Mouse (Mus musculus): ENCODE results near the gene Lpp. TPM values are rescaled to one million over a fixed set of nuclear protein-coding genes. Genes with fewer than 3 reads are reported as not detected.

Gene Lpp
- polyA plus RNA-seq, 1 experiment = not detected

DNA sequence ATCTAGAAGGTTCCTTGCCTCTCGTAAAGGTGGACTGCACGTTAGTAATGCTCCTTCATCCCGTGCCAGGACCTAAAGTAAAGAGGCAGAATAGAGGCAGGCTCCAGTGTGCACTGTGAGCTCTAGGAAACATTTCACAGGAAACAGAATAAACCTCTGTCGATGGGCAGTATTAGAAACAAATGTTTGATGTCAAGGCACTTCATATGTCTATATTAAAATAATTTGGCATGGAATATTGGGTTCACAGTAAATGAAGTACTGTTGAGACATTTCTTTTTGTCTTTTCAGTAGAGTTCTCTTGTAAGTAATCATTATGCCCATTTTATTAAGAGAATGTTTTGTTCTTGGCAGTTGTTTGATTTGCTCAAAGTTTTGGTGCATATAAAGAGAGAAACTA, 398.7 kb downstream of the Lpp start:
- Histone ChIP-seq H3K4me1 (ENCODE audit: control insufficient read depth, insufficient read depth, low read length) (no peaks in the 10 kb centered on the region), H3K27ac (ENCODE audit: insufficient read depth, low read depth, low read length) (no peak overlapping the region), H3K4me3 (ENCODE audit: insufficient read depth, low read depth, low read length) (no peak overlapping the region)
- TF ChIP-seq CTCF (IDR thresholded peaks at IDR 0.05; ENCODE audit: insufficient read depth, low read depth, low read length) = no peak
- no peak for TF ChIP-seq POLR2A (IDR thresholded peaks at IDR 0.05; ENCODE audit: insufficient read depth, low read depth, low read length)
- 94% methylated on average over 4 of the region's 4 CpGs for WGBS

DNA sequence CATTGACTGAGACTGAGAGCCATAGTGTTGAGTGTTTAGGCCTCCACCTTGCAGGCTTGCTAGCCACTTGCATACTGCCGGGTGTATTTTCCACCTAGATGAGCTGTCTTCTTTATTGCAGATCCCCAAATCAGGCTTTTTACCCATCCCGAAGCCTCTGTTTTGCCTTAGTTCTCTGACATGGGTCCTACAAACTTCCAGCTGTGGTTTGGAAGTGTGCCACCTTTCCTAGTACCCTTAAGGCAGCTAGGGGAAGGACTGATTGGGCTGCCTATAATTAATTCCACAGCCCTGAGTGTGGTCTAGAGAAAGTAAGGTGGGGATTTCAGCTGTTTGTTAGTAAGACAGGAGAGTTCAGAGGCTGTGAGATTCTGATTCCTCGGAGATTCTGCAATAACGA, 399.5 kb downstream of the Lpp start:
- WGBS = 75% methylated on average over 4 of the region's 4 CpGs
- TF ChIP-seq POLR2A (IDR thresholded peaks at IDR 0.05; ENCODE audit: insufficient read depth, low read depth, low read length) = no peak
- no peak for TF ChIP-seq CTCF (IDR thresholded peaks at IDR 0.05; ENCODE audit: insufficient read depth, low read depth, low read length)
- H3K27ac ChIP-seq (ENCODE audit: insufficient read depth, low read depth, low read length) = no peak overlapping the region

DNA sequence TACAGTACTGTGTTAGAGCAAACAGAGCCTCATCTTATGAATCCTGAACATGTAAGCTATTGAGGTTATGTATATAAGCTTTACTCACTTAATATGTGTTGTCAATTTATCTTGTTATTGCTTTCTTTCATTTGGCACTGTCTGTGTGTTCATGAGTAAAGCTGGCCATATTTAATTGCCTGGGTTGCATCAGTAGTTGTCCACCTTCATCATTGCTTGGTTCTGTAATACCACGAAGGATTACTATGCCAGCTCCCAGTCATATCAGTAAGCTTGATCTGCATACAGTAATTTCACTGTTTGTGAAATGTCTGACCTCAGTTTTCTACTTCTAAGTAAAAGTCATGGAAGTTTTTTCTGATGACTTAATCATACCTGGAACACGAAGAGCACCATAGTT, 401.4 kb downstream of the Lpp start:
- Histone ChIP-seq H3K4me3 (ENCODE audit: insufficient read depth, low read depth, low read length) (no peak overlapping the region), H3K4me1 (ENCODE audit: control insufficient read depth, insufficient read depth, low read length) (no peaks in the 10 kb centered on the region), H3K27ac (ENCODE audit: insufficient read depth, low read depth, low read length) (no peak overlapping the region)
- TF ChIP-seq CTCF (IDR thresholded peaks at IDR 0.05; ENCODE audit: insufficient read depth, low read depth, low read length) (no peak), POLR2A (IDR thresholded peaks at IDR 0.05; ENCODE audit: insufficient read depth, low read depth, low read length) (no peak)
- 88% methylated on average over 2 of the region's 2 CpGs for WGBS

More for the DNA sequence above, 399.5 kb downstream of the Lpp start:
- H3K4me3 ChIP-seq (ENCODE audit: insufficient read depth, low read depth, low read length) = no peak overlapping the region
- no peaks in the 10 kb centered on the region for H3K4me1 ChIP-seq (ENCODE audit: control insufficient read depth, insufficient read depth, low read length)

DNA sequence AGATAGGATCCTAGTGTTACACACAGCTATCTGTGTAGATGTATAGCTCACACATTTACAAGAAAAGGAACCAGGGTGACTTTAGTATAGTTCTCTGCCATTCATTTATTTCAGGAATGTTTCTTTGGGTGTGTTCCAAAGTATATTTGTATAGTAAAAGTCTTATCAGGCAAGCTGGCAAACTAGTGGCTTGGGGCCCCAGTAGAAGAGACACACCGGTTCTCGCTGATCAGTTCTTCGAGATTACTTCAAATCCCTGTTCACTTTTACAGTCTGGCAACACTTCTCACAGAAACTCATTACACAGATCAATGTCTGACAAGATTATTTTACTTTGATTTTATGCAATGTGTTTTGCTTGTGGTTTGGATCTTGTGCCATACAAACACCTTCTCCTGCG, 408.0 kb downstream of the Lpp start:
- 94% methylated on average over 4 of the region's 4 CpGs for WGBS
- TF ChIP-seq CTCF (IDR thresholded peaks at IDR 0.05; ENCODE audit: insufficient read depth, low read depth, low read length) = no peak
- TF ChIP-seq POLR2A (IDR thresholded peaks at IDR 0.05; ENCODE audit: insufficient read depth, low read depth, low read length) = no peak
- no peaks in the 10 kb centered on the region for H3K4me1 ChIP-seq (ENCODE audit: control insufficient read depth, insufficient read depth, low read length)
- H3K4me3 ChIP-seq (ENCODE audit: insufficient read depth, low read depth, low read length) = no peak overlapping the region
- no peak overlapping the region for H3K27ac ChIP-seq (ENCODE audit: insufficient read depth, low read depth, low read length)

DNA sequence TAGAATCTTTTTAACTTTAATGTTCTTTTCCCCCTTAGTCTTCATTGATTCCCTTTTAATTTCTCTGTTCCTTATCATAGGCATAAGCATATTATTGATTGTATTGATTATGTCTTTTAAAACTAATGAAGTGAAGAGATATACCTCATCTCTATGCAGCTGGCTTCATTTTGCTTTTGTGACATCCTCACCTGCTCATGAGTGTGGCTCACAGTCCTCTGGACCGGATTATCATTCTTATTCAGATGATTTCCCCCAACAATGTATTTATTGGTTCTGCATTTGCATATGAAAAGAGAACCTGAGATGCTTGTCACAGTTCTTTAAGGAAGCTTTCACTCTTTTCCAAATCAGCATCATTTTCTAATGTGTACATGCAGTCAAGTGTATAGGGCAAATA, 408.5 kb downstream of the Lpp start:
- Histone ChIP-seq H3K4me1 (ENCODE audit: control insufficient read depth, insufficient read depth, low read length) (no peaks in the 10 kb centered on the region), H3K4me3 (ENCODE audit: insufficient read depth, low read depth, low read length) (no peak overlapping the region), H3K27ac (ENCODE audit: insufficient read depth, low read depth, low read length) (no peak overlapping the region)
- no peak for TF ChIP-seq POLR2A (IDR thresholded peaks at IDR 0.05; ENCODE audit: insufficient read depth, low read depth, low read length)
- no peak for TF ChIP-seq CTCF (IDR thresholded peaks at IDR 0.05; ENCODE audit: insufficient read depth, low read depth, low read length)
- 85% methylated on average over 1 of the region's 1 CpGs for WGBS

DNA sequence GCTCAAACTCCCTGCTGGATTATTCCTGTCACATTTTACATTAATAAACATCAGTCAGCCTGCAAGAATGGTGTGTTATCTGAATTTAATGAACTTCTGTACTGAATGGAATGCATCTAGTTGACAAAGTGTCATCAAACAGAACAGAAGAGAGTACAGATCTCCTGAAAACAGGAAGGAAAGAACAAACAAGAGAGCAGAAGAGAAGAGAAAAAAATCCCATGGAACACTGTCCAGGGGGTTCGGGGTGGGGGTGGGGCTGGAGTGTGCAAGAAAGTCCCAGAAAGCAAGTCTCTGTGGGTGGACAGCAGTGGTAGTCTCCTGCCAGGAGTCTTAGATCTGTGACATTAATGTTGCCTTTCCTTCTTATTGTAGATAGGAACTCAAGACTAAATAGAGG, 412.8 kb downstream of the Lpp start:
- 95% methylated on average over 1 of the region's 1 CpGs for WGBS
- no peak overlapping the region for H3K4me3 ChIP-seq (ENCODE audit: insufficient read depth, low read depth, low read length)
- H3K27ac ChIP-seq (ENCODE audit: insufficient read depth, low read depth, low read length) = no peak overlapping the region
- TF ChIP-seq CTCF (IDR thresholded peaks at IDR 0.05; ENCODE audit: insufficient read depth, low read depth, low read length) (no peak), POLR2A (IDR thresholded peaks at IDR 0.05; ENCODE audit: insufficient read depth, low read depth, low read length) (no peak)
- no peaks in the 10 kb centered on the region for H3K4me1 ChIP-seq (ENCODE audit: control insufficient read depth, insufficient read depth, low read length)

DNA sequence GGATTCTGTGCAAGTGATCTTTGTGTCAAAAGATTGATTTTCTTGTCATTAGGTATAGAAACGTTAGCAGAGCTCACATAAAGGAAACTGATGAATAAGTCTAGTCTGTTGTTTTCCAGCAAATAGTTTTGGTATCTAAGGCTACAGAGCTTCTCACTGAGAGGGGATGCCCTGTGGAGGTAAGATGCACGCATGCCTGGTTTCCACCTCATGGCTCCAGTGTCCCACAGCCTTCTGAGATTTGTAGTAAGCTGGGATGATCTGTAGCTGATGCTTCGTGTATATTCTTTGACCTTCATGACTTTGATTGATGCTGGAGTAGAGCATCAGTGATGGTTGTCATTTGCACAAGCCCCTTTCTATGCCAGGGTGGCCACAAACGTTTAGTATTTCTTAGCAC, 414.3 kb downstream of the Lpp start:
- WGBS = 76% methylated on average over 4 of the region's 4 CpGs
- no peaks in the 10 kb centered on the region for H3K4me1 ChIP-seq (ENCODE audit: control insufficient read depth, insufficient read depth, low read length)
- TF ChIP-seq POLR2A (IDR thresholded peaks at IDR 0.05; ENCODE audit: insufficient read depth, low read depth, low read length) (no peak), CTCF (IDR thresholded peaks at IDR 0.05; ENCODE audit: insufficient read depth, low read depth, low read length) (no peak)
- no peak overlapping the region for H3K4me3 ChIP-seq (ENCODE audit: insufficient read depth, low read depth, low read length)
- H3K27ac ChIP-seq (ENCODE audit: insufficient read depth, low read depth, low read length) = no peak overlapping the region

DNA sequence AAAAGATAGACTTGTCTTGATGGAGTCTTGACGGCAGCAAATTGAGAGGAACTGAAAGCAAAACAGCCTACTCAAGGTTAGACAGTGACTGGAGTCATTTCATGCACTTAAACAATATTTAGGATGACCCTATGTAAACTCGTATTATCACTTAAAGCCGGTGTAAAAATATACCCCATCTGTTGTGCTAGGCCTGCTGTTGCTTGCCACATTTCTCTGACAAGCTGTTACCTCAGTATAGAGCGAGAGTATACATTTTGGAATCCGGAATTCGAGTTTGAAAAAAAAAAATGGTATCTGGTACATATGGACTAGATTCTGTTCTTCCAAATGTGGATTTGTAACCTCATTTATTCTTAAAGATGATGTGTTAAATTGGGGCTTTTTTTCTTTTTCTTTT, 416.5 kb downstream of the Lpp start:
- WGBS = 90% methylated on average over 6 of the region's 6 CpGs
- no peak for TF ChIP-seq CTCF (IDR thresholded peaks at IDR 0.05; ENCODE audit: insufficient read depth, low read depth, low read length)
- TF ChIP-seq POLR2A (IDR thresholded peaks at IDR 0.05; ENCODE audit: insufficient read depth, low read depth, low read length) = no peak

DNA sequence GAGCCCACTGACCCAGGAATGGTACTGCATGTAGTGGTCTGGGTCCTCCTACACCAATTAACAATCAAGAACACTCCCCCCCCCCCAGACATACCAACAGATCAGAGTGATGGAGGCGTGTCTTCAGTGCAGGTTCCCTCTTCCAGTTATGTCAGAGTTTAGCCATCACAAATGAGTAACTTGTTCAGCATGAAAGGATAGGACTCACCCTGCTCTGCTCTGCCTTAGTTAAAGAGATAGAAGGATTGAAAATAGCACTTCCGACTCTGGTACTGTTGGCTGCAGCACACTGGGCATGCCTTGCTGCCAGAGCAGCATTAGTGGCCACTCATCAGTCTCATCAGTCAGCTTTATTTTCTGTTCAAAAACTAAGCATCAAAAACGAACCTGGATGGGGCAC, 423.3 kb downstream of the Lpp start:
- Histone ChIP-seq H3K4me3 (ENCODE audit: insufficient read depth, low read depth, low read length) (no peak overlapping the region), H3K27ac (ENCODE audit: insufficient read depth, low read depth, low read length) (no peak overlapping the region), H3K4me1 (ENCODE audit: control insufficient read depth, insufficient read depth, low read length) (no peaks in the 10 kb centered on the region)
- TF ChIP-seq POLR2A (IDR thresholded peaks at IDR 0.05; ENCODE audit: insufficient read depth, low read depth, low read length) (no peak), CTCF (IDR thresholded peaks at IDR 0.05; ENCODE audit: insufficient read depth, low read depth, low read length) (no peak)
- WGBS = 85% methylated on average over 3 of the region's 3 CpGs

More for the DNA sequence above, 416.5 kb downstream of the Lpp start:
- no peaks in the 10 kb centered on the region for H3K4me1 ChIP-seq (ENCODE audit: control insufficient read depth, insufficient read depth, low read length)
- H3K27ac ChIP-seq (ENCODE audit: insufficient read depth, low read depth, low read length) = no peak overlapping the region
- no peak overlapping the region for H3K4me3 ChIP-seq (ENCODE audit: insufficient read depth, low read depth, low read length)

DNA sequence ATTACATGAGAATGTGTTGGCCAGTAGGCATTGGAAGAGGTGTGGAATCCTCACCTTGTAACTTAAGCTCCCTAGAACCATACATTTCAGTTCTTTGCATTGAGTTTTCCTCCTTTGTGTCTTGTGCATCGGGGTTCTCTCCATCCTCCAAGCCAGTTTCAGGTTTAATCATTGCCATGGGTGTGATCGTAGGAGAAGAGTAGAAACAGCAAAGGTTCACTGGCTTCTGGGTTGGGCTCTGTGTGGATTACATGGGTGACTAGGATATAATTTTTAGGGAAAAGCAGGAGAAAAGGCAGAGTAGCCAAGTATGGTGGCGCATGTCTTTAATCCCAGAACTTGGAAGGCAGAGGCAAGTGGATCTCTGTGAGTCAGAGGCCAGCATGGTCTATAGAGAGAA, 424.1 kb downstream of the Lpp start:
- H3K4me1 ChIP-seq (ENCODE audit: control insufficient read depth, insufficient read depth, low read length) = no peaks in the 10 kb centered on the region
- no peak overlapping the region for H3K27ac ChIP-seq (ENCODE audit: insufficient read depth, low read depth, low read length)
- TF ChIP-seq CTCF (IDR thresholded peaks at IDR 0.05; ENCODE audit: insufficient read depth, low read depth, low read length) (no peak), POLR2A (IDR thresholded peaks at IDR 0.05; ENCODE audit: insufficient read depth, low read depth, low read length) (no peak)
- 97% methylated on average over 3 of the region's 3 CpGs for WGBS
- no peak overlapping the region for H3K4me3 ChIP-seq (ENCODE audit: insufficient read depth, low read depth, low read length)
